Mouse (Mus musculus) stomach, embryonic 16.5 days (tissue): ENCODE data around the gene Tmc2. TPM values are rescaled to one million over a fixed set of nuclear protein-coding genes. Genes with fewer than 3 reads are reported as not detected.

ENCODE experiments used
- ATAC-seq: fragments of 200-750 bp; cut with Nextera tagmentation; 2 replicates; pipeline ENCODE4 v1.8.0; 2017; ENCODE audit warnings: moderate number of reproducible peaks, moderate TSS enrichment; ENCODE audit not compliant: insufficient read depth, low FRiP score
- H3K27ac ChIP-seq: fragments of 300-500 bp; sonication (generic); 2 replicates; pipeline ENCODE4 v1.5.1; 2014; ENCODE audit warnings: low read length
- H3K27me3 ChIP-seq: fragments of 300-500 bp; sonication (generic); 2 replicates; pipeline ENCODE4 v1.6.1; 2014; ENCODE audit warnings: low read length, control low read depth, mixed read lengths; ENCODE audit not compliant: control insufficient read depth, insufficient read depth
- H3K36me3 ChIP-seq: fragments of 300-500 bp; sonication (generic); 2 replicates; pipeline ENCODE4 v1.6.1; 2014; ENCODE audit warnings: low read length; ENCODE audit not compliant: control insufficient read depth, insufficient read depth
- H3K4me1 ChIP-seq: fragments of 300-500 bp; sonication (generic); 2 replicates; pipeline ENCODE4 v1.6.1; 2014; ENCODE audit warnings: low read length, control low read depth, mixed read lengths; ENCODE audit not compliant: control insufficient read depth, insufficient read depth
- H3K4me2 ChIP-seq: fragments of 300-500 bp; sonication (generic); 2 replicates; pipeline ENCODE4 v1.6.1; 2014; ENCODE audit warnings: low read depth, low read length, mixed read lengths
- H3K4me3 ChIP-seq: fragments of 300-500 bp; sonication (generic); replicated peaks from 2 replicates; pipeline ENCODE4 v1.5.1; 2014; ENCODE audit warnings: mild to moderate bottlenecking, low read length
- H3K9ac ChIP-seq: fragments of 300-500 bp; sonication (generic); 2 replicates; pipeline ENCODE4 v1.6.1; 2014; ENCODE audit warnings: low read length
- H3K9me3 ChIP-seq: fragments of 300-500 bp; sonication (generic); replicated peaks from 2 replicates; pipeline ENCODE4 v1.6.1; 2016; ENCODE audit warnings: low read length, control low read depth; ENCODE audit not compliant: control insufficient read depth
- WGBS: fragments of 180-500 bp; shearing (Covaris S2); extraction: QIAGEN DNeasy Blood & Tissue Kit; methylation state at CpG from one replicate; pipeline ENCODE4 v1.1.7; 2014; 5-methylcytosine and 5-hydroxymethylcytosine counted together
- polyA plus RNA-seq: library from polyadenylated mRNA; unstranded; fragments of >200 nt; fragmentation: Nextera tagmentation; extraction: Ambion mirVana; gene quantifications from 2 replicates; pipeline ENCODE4 v1.2.1, GENCODE M21; 2015

The Tmc2 gene
- polyA plus RNA-seq, 1 experiment from 2014 or later: not detected

GRCm38 (mm10) chr2:130303014-130303413 is 108.0 kb downstream of the Tmc2 start:
- no peak overlapping the region for H3K9ac ChIP-seq
- H3K36me3 ChIP-seq: 0 out of 2 replicates have a peak, but pooled peaks cover 2% of the 10 kb centered on the region
- no peak overlapping the region for H3K27ac ChIP-seq
- H3K27me3 ChIP-seq: no peaks in the 10 kb centered on the region
- 56% methylated on average over 4 of the region's 4 CpGs for WGBS
- H3K4me1 ChIP-seq: no peaks in the 10 kb centered on the region
- no peak for ATAC-seq
- H3K4me2 ChIP-seq: no peak overlapping the region
- H3K4me3 ChIP-seq: no peak overlapping the region
- H3K9me3 ChIP-seq: no peaks in the 10 kb centered on the region

Other genes starting within 250 kb of the Tmc2 start
- gene Tgm3, start 182.8 kb upstream of the Tmc2 start, polyA plus RNA-seq: 3.0 and 3.6 TPM in 2 replicates
- gene Tgm6, start 82.8 kb upstream of the Tmc2 start, polyA plus RNA-seq: not detected in 2 replicates
- 475 and 486 TPM in 2 replicates for gene Snrpb, start 15.8 kb upstream of the Tmc2 start, polyA plus RNA-seq
- gene Nop56, start 79.2 kb downstream of the Tmc2 start, polyA plus RNA-seq: 221 and 222 TPM in 2 replicates
- 185 and 187 TPM in 2 replicates for gene Idh3b, start 89.4 kb downstream of the Tmc2 start, polyA plus RNA-seq
- gene Ebf4, start 100.0 kb downstream of the Tmc2 start, polyA plus RNA-seq: 1.4 and 2.1 TPM in 2 replicates
- 53.5 and 56.4 TPM in 2 replicates for gene Cpxm1, start 202.4 kb downstream of the Tmc2 start, polyA plus RNA-seq
- not detected in 2 replicates for gene Gm28372, start 210.0 kb downstream of the Tmc2 start, polyA plus RNA-seq
- not detected in 2 replicates for gene 1700020A23Rik, start 210.1 kb downstream of the Tmc2 start, polyA plus RNA-seq
- not detected in 2 replicates for gene Tmem239, start 211.3 kb downstream of the Tmc2 start, polyA plus RNA-seq
- 83.2 and 93.8 TPM in 2 replicates for gene Vps16, start 229.1 kb downstream of the Tmc2 start, polyA plus RNA-seq
- gene Pced1a, start 229.5 kb downstream of the Tmc2 start, polyA plus RNA-seq: 16.1 and 16.4 TPM in 2 replicates